Mouse (Mus musculus): Measurements from ENCODE around the gene Aknad1. TPM values are rescaled to one million over a fixed set of nuclear protein-coding genes. Genes with fewer than 3 reads are reported as not detected.

The Aknad1 gene
- under 1 TPM in 1 of 2 experiments, not detected in 1; 0.08 TPM for total RNA-seq (2021)
- long read RNA-seq, experiment 1: 0 reads
- long read RNA-seq, experiment 2: 0 reads

- no peak for DNase-seq (ENCODE audit: low spot score in 2 of 2)
Observed at GRCm38 (mm10) chr3:108739045-108739708, at the start of gene Aknad1. Aknad1 (plus strand) TSS chr3:108739658.

GRCm38 (mm10) chr3:108689979-108690378, 49.5 kb upstream of the Aknad1 start:
- no peak for DNase-seq (ENCODE audit: low spot score in 2 of 2)

- no peak for DNase-seq (ENCODE audit: low spot score in 2 of 2)
Observed at GRCm38 (mm10) chr3:108694321-108694720, 45.1 kb upstream of the Aknad1 start.

- DNase-seq (ENCODE audit: low spot score in 2 of 2): no peak
Observed at GRCm38 (mm10) chr3:108698662-108699061, 40.8 kb upstream of the Aknad1 start.

DNA sequence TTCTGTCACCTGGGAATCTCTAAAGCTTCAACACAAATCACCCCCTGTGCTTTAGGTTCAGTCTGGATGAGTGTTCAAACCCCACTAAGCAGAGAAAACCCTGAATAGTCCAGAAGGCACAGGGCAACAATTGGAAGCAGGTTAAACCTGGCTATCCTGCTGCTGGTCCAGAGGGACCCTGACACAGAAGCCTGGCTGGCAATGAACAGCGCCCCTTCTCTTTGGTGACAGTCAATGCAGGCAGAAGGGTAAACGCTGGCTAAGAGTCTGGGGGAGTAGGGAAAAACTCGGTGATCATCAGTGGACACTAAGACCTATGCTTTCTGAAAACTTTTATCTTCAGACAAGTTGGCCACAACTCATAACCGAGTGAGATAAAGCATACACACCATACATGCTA, 39.7 kb upstream of the Aknad1 start:
- no peak for DNase-seq (ENCODE audit: low spot score in 2 of 2)

- no peak for DNase-seq (ENCODE audit: low spot score in 2 of 2)
Observed at GRCm38 (mm10) chr3:108701256-108701655, 38.2 kb upstream of the Aknad1 start.

DNA sequence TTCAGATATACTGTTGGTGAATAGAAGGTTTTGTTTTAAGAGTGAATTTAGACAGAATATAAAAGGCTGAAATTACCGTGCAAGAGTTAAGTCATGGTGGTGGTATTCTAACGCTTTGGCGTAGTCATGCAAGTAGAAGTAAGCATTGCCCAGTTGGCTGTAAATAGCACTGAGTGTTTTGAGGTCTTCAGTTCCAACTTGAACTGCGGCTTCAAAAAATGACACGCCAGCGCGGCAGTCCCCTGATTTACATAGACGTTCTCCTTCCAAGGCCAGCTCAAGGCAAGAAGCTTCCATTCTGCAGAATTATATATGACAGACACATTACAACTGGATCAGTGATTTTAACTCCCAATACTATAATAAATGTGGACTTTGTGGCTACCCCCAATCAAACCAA, 36.7 kb upstream of the Aknad1 start:
- DNase-seq (ENCODE audit: low spot score in 2 of 2): no peak

DNA sequence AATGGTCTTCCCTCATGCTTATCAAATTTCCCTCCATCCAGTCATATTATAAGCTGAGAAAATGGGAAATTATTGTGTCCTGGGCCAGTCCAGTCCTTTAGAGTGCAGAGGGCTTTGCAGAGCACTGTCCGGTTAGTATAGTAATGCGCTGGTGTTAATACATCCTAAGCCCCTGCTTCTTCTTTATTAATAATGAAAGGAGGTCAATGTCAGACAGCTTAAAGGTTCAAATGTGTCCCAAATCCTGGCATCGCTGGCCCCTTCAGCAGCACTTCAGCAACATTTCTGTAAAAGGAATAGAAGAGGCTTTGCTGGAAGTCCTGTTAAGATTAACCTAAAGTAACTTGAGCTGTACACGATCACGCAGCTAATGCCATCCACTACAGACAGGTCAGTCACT, 28.2 kb upstream of the Aknad1 start:
- no peak for DNase-seq (ENCODE audit: low spot score in 2 of 2)

DNA sequence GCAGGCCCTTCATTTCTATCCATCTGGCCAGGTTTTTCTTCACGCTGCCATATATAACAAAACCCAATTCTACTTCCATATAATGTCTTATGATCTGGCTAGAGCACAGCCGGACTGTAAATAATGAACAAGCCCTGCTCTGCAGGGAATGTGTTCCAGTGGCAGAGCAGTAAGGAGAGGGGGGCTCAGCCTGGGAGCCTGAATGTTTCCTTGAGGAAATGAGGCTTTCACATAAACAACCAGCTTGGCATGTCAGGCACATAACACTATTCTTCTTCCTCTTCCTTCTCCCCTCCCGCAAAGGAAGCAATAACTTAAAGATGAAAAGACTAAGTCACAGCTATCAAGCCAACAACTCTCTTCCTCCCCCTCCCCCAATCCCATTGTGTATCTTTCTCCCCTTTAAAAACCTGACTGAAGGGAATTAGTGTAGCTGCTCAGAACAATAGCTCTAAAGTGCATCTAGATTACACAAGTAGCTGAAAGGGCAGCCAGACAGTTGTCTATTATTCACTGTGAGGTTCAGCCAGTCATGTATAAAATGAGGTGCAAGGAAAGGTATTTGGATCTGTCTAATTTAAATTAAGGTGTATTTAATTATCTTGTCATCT, 26.3 kb upstream of the Aknad1 start:
- DNase-seq (ENCODE audit: low spot score in 2 of 2): no peak

GRCm38 (mm10) chr3:108714837-108715236, 24.6 kb upstream of the Aknad1 start:
- no peak for DNase-seq (ENCODE audit: low spot score in 2 of 2)

GRCm38 (mm10) chr3:108717896-108718502, 21.5 kb upstream of the Aknad1 start:
- DNase-seq (ENCODE audit: low spot score in 2 of 2): no peak

GRCm38 (mm10) chr3:108719357-108719756, 20.1 kb upstream of the Aknad1 start:
- no peak for DNase-seq (ENCODE audit: low spot score in 2 of 2)

- DNase-seq (ENCODE audit: low spot score in 2 of 2): no peak
Observed at GRCm38 (mm10) chr3:108719761-108720160, 19.7 kb upstream of the Aknad1 start.

DNA sequence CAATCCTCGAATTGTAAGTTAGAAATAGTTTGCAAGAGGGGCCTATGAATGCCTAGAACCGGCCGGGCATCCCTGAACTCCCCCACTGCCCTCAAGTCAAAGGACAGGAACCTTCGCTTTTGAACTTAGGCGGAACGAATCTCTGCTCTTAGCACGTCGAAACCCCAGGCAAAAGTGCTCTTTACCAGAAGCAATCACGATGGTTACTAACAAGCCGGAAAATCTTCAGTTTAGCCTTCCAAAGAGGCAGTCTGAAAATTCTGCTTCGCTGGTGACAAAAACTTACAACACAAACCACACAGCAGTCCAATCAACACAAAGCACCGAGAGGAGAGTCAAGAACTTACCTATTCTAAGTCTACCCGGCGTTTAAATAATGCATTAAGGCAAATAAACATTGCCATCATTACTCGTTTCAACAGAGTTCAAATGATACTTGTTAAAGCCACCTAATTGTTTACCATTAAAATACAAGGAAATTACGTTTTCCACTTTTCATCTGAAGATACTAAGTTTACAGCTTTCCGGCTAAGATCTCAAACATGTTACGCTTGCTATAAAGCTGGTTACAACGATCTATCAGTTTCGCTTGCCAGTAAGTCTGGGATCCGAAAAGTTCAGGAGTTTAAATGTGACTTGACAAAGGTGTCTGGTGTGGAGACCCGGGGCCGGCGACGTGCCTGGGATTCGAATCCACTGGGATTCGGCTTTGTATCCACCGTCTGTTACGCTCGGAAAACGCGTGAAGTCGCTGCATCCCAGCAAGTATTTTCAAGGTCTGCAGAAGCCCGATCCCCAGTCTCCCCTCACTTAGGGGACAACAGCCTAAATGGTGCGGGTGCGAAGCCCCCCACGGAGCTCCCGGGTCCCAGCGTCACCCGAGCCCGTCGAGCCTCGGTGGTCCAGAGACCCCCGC, 18.1 kb upstream of the Aknad1 start:
- DNase-seq (ENCODE audit: low spot score in 2 of 2): peak; percentile 4 to 18

- peak; percentile 84 to 95 for DNase-seq (ENCODE audit: low spot score in 2 of 2)
Observed at GRCm38 (mm10) chr3:108722036-108722872, 17.2 kb upstream of the Aknad1 start, which contains the start of gene Gpsm2. Gpsm2 (minus strand) TSS chr3:108722309.

DNA sequence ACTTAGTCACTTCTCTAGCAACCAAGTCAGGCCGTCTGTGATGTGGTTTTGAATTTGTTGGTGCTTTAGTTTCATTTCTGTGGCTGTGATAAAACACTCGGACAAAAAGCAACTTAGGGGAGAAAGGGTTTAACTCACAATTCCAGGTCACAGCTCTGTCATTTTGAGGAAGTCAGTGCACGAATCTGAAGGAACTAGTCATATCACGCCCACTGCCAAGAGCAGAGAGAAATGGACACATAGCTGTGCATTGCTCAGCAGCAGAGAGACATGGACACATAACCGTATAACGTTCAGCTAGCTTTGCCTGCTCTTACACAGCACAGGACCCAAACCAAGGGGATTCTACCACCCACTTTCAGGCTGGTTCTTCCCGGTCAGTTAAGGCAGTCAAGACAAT, 13.0 kb upstream of the Aknad1 start:
- DNase-seq (ENCODE audit: low spot score in 2 of 2): no peak

DNA sequence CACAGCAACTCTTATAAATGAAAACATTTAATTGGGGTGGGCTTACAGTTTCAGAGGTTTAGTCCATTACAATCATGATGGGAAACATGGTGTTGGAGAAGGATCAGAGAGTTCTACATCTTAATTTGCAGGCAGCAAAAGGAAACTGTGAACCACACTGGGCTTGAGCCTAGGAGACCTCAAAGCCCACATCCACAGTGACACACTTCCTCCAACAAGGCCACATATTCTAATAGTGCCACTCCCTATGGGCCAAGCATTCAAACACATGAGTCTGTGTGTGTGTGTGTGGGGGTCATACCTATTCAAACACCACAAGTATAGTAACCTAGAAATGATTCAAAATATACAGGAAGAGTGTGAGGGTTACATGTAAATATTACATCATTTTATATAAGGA, 12.1 kb upstream of the Aknad1 start:
- DNase-seq (ENCODE audit: low spot score in 2 of 2): no peak

DNA sequence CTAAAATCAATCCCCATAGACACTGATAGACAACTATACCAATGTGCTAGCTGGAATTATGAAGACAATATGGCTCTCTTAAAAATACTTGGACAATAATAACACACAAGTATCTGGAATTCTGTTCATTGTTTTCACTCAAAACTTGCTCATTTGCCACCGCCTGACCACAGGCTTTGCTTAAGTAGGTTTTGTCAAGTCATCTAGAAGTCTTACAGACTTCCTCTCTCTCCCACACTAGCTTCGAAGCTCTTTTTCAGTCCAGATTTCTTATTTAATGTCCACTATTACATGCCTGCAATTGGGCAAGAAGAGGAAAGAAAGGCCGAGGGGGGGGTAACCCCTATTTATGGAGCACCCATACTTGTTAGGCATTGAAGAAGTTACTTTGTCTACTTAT, 11.7 kb upstream of the Aknad1 start:
- DNase-seq (ENCODE audit: low spot score in 2 of 2): no peak

GRCm38 (mm10) chr3:108730316-108730715, 9.1 kb upstream of the Aknad1 start:
- no peak for DNase-seq (ENCODE audit: low spot score in 2 of 2)

- DNase-seq (ENCODE audit: low spot score in 2 of 2): no peak
Observed at GRCm38 (mm10) chr3:108737761-108738160, 1.7 kb upstream of the Aknad1 start.

Data from adrenal gland, postnatal 4 days (tissue).